Mouse (Mus musculus): ENCODE results near the gene Ddo. TPM values are rescaled to one million over a fixed set of nuclear protein-coding genes. Genes with fewer than 3 reads are reported as not detected.

Gene Ddo
- not detected in 2 replicates for polyA plus RNA-seq (2012; ENCODE audit: low replicate concordance)

GRCm38 (mm10) chr10:40629656-40630311, at the start of gene Ddo:
Gene Ddo, plus strand, starts transcription at chr10:40630011.

GRCm38 (mm10) chr10:40683092-40683867, 53.5 kb downstream of the Ddo start, which contains the start of gene Mettl24:
Gene Mettl24, plus strand, starts transcription at chr10:40683282.

Other genes starting within 250 kb of the Ddo start
- gene Slc22a16, start 59.7 kb upstream of the Ddo start, polyA plus RNA-seq (2012; ENCODE audit: low replicate concordance): not detected in 2 replicates
- gene Mettl24, start 53.3 kb downstream of the Ddo start, polyA plus RNA-seq (2012; ENCODE audit: low replicate concordance): not detected in 2 replicates

All from leukemia stem cell, adult 10-12 weeks (primary cell).